Mouse (Mus musculus): ENCODE results near the gene Gria4. TPM values are rescaled to one million over a fixed set of nuclear protein-coding genes. Genes with fewer than 3 reads are reported as not detected.
A peak's percentile ranks its signal among the peaks of the same experiment; 100 is the strongest.
"Not testable (repeated sequence)": the region's sequence is repeated elsewhere in the genome, so short reads cannot be mapped to it uniquely, and the experiment has no call there.

Gene Gria4
- polyA plus RNA-seq, 1 experiment, result 0.11 TPM

- H3K27me3 ChIP-seq (replicated peaks), result no peaks in the 10 kb centered on the region
- no peak overlapping the region for H3K4me3 ChIP-seq (replicated peaks)
- TF ChIP-seq FLI1 (IDR thresholded peaks at IDR 0.05; ENCODE audit: low read length) (no peak), GATA1 (IDR thresholded peaks at IDR 0.05; ENCODE audit: borderline replicate concordance, low read length) (no peak)
- no peaks in the 10 kb centered on the region for H3K4me1 ChIP-seq
- no peaks in the 10 kb centered on the region for H3K36me3 ChIP-seq (replicated peaks; ENCODE audit: low read length)
- no peaks in the 10 kb centered on the region for H3K9me3 ChIP-seq
Measured at GRCm38 (mm10) chr9:4505087-4505486, 290.9 kb downstream of the Gria4 start.

- Histone ChIP-seq H3K27me3 (replicated peaks) (no peaks in the 10 kb centered on the region), H3K4me3 (replicated peaks) (no peak overlapping the region), H3K9me3 (peaks cover 9% of the 10 kb centered on the region; the same call in 1 of the 2 replicates), H3K36me3 (replicated peaks; ENCODE audit: low read length) (no peaks in the 10 kb centered on the region), H3K4me1 (no peaks in the 10 kb centered on the region)
- TF ChIP-seq GATA1 (IDR thresholded peaks at IDR 0.05; ENCODE audit: borderline replicate concordance, low read length) (no peak), FLI1 (IDR thresholded peaks at IDR 0.05; ENCODE audit: low read length) (no peak)
Measured at GRCm38 (mm10) chr9:4486428-4486827, 309.6 kb downstream of the Gria4 start.

- no peaks in the 10 kb centered on the region for H3K27me3 ChIP-seq (replicated peaks)
- H3K4me1 ChIP-seq, result no peaks in the 10 kb centered on the region
- H3K4me3 ChIP-seq (replicated peaks), result no peak overlapping the region
- H3K9me3 ChIP-seq, result peaks cover 9% of the 10 kb centered on the region; the same call in 1 of the 2 replicates
- TF ChIP-seq GATA1 (IDR thresholded peaks at IDR 0.05; ENCODE audit: borderline replicate concordance, low read length) (no peak), FLI1 (IDR thresholded peaks at IDR 0.05; ENCODE audit: low read length) (no peak)
- no peaks in the 10 kb centered on the region for H3K36me3 ChIP-seq (replicated peaks; ENCODE audit: low read length)
Measured at GRCm38 (mm10) chr9:4484502-4484901, 311.5 kb downstream of the Gria4 start.

GRCm38 (mm10) chr9:4470791-4471190 lies 325.2 kb downstream of the Gria4 start:
- H3K36me3 ChIP-seq (replicated peaks; ENCODE audit: low read length), result no peaks in the 10 kb centered on the region
- no peaks in the 10 kb centered on the region for H3K27me3 ChIP-seq (replicated peaks)
- no peaks in the 10 kb centered on the region for H3K9me3 ChIP-seq
- H3K4me3 ChIP-seq (replicated peaks), result no peak overlapping the region
- H3K4me1 ChIP-seq, result no peaks in the 10 kb centered on the region
- TF ChIP-seq GATA1 (IDR thresholded peaks at IDR 0.05; ENCODE audit: borderline replicate concordance, low read length), result no peak
- no peak for TF ChIP-seq FLI1 (IDR thresholded peaks at IDR 0.05; ENCODE audit: low read length)

- H3K4me1 ChIP-seq, result no peaks in the 10 kb centered on the region
- H3K4me3 ChIP-seq (replicated peaks), result no peak overlapping the region
- TF ChIP-seq FLI1 (IDR thresholded peaks at IDR 0.05; ENCODE audit: low read length), result no peak
- TF ChIP-seq GATA1 (IDR thresholded peaks at IDR 0.05; ENCODE audit: borderline replicate concordance, low read length), result no peak
- H3K9me3 ChIP-seq, result no peaks in the 10 kb centered on the region
- no peaks in the 10 kb centered on the region for H3K27me3 ChIP-seq (replicated peaks)
- H3K36me3 ChIP-seq (replicated peaks; ENCODE audit: low read length), result no peaks in the 10 kb centered on the region
Measured at GRCm38 (mm10) chr9:4459456-4460070, 336.5 kb downstream of the Gria4 start.

GRCm38 (mm10) chr9:4458193-4458592 lies 337.8 kb downstream of the Gria4 start:
- Histone ChIP-seq H3K4me3 (replicated peaks) (no peak overlapping the region), H3K27me3 (replicated peaks) (no peaks in the 10 kb centered on the region), H3K9me3 (no peaks in the 10 kb centered on the region), H3K36me3 (replicated peaks; ENCODE audit: low read length) (no peaks in the 10 kb centered on the region), H3K4me1 (no peaks in the 10 kb centered on the region)
- TF ChIP-seq FLI1 (IDR thresholded peaks at IDR 0.05; ENCODE audit: low read length), result no peak
- no peak for TF ChIP-seq GATA1 (IDR thresholded peaks at IDR 0.05; ENCODE audit: borderline replicate concordance, low read length)

- no peaks in the 10 kb centered on the region for H3K27me3 ChIP-seq (replicated peaks)
- H3K9me3 ChIP-seq, result no peaks in the 10 kb centered on the region
- no peaks in the 10 kb centered on the region for H3K4me1 ChIP-seq
- TF ChIP-seq FLI1 (IDR thresholded peaks at IDR 0.05; ENCODE audit: low read length), result no peak
- TF ChIP-seq GATA1 (IDR thresholded peaks at IDR 0.05; ENCODE audit: borderline replicate concordance, low read length), result no peak
- no peaks in the 10 kb centered on the region for H3K36me3 ChIP-seq (replicated peaks; ENCODE audit: low read length)
- H3K4me3 ChIP-seq (replicated peaks), result no peak overlapping the region
Measured at GRCm38 (mm10) chr9:4457644-4458043, 338.4 kb downstream of the Gria4 start.

- H3K4me3 ChIP-seq (replicated peaks), result no peak overlapping the region
- no peaks in the 10 kb centered on the region for H3K4me1 ChIP-seq
- H3K27me3 ChIP-seq (replicated peaks), result no peaks in the 10 kb centered on the region
- H3K36me3 ChIP-seq (replicated peaks; ENCODE audit: low read length), result no peaks in the 10 kb centered on the region
- H3K9me3 ChIP-seq, result no peaks in the 10 kb centered on the region
- TF ChIP-seq FLI1 (IDR thresholded peaks at IDR 0.05; ENCODE audit: low read length) (no peak), GATA1 (IDR thresholded peaks at IDR 0.05; ENCODE audit: borderline replicate concordance, low read length) (no peak)
Measured at GRCm38 (mm10) chr9:4442908-4443307, 353.1 kb downstream of the Gria4 start.

GRCm38 (mm10) chr9:4400801-4401200 lies 395.2 kb downstream of the Gria4 start:
- H3K4me3 ChIP-seq (replicated peaks); H3K4me1 ChIP-seq; H3K9me3 ChIP-seq; H3K27me3 ChIP-seq (replicated peaks); H3K36me3 ChIP-seq (replicated peaks; ENCODE audit: low read length): not testable (repeated sequence)

GRCm38 (mm10) chr9:4376640-4377120 lies 419.4 kb downstream of the Gria4 start:
- H3K4me1 ChIP-seq, result peaks cover 23% of the 10 kb centered on the region
- H3K9me3 ChIP-seq, result no peaks in the 10 kb centered on the region
- H3K36me3 ChIP-seq (replicated peaks; ENCODE audit: low read length), result peaks cover 9% of the 10 kb centered on the region
- peak overlapping the region; percentile 97 for H3K4me3 ChIP-seq (replicated peaks)
- TF ChIP-seq FLI1 (IDR thresholded peaks at IDR 0.05; ENCODE audit: low read length), result no peak
- TF ChIP-seq GATA1 (IDR thresholded peaks at IDR 0.05; ENCODE audit: borderline replicate concordance, low read length), result no peak
- no peaks in the 10 kb centered on the region for H3K27me3 ChIP-seq (replicated peaks)
